Mouse (Mus musculus): ENCODE results near the gene Uaca.

- no peak for TF ChIP-seq CTCF (IDR thresholded peaks at IDR 0.05; ENCODE audit: insufficient read depth, low read length)
- TF ChIP-seq POLR2A (IDR thresholded peaks at IDR 0.05; ENCODE audit: borderline replicate concordance, extremely low read depth, low read depth, low read length), result no peak
These were observed 4.7 kb downstream of the Uaca start for GRCm38 (mm10) chr9:60799061-60799460.

Data from lung, adult 2 months (tissue).